Mouse (Mus musculus): ENCODE results near the gene Kcnj6. TPM values are rescaled to one million over a fixed set of nuclear protein-coding genes. Genes with fewer than 3 reads are reported as not detected.
A peak's percentile ranks its signal among the peaks of the same experiment; 100 is the strongest.
"Not testable (repeated sequence)": the region's sequence is repeated elsewhere in the genome, so short reads cannot be mapped to it uniquely, and the experiment has no call there.

The Kcnj6 gene
- polyA plus RNA-seq, 1 experiment, result not detected

DNA sequence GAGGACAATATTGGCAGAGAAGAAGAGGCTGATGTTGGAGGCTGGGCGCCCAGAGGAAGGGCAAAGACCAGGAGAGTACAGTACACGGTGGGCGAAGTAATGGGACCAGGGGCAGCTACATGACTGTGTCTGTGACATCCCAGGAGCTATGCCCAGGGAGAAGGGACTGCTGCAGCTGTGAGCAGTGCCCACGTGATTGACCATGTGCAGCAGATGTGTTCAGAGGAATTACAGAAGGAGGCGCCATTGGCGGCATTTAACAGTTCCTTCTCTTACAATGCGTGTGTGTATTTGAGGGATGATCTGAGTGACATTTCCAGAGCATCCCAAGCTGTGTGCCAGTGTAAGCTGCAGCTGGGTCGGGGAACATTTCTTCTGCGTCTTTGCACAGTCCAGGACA lies 159.6 kb downstream of the Kcnj6 start:
- Histone ChIP-seq H3K27ac (ENCODE audit: control insufficient read depth, insufficient read depth, low read depth, low read length, poor library complexity) (no peak overlapping the region), H3K4me3 (replicated peaks; ENCODE audit: control insufficient read depth, low read depth, low read length) (no peak overlapping the region), H3K4me1 (ENCODE audit: control insufficient read depth, insufficient read depth, low read length) (no peaks in the 10 kb centered on the region)
- no peak for TF ChIP-seq POLR2A (IDR thresholded peaks at IDR 0.05; ENCODE audit: borderline replicate concordance, control insufficient read depth, low read depth, low read length)
- no peak for TF ChIP-seq CTCF (IDR thresholded peaks at IDR 0.05; ENCODE audit: control insufficient read depth, insufficient read depth, low read length)
- WGBS, result 69% methylated on average over 9 of the region's 9 CpGs

DNA sequence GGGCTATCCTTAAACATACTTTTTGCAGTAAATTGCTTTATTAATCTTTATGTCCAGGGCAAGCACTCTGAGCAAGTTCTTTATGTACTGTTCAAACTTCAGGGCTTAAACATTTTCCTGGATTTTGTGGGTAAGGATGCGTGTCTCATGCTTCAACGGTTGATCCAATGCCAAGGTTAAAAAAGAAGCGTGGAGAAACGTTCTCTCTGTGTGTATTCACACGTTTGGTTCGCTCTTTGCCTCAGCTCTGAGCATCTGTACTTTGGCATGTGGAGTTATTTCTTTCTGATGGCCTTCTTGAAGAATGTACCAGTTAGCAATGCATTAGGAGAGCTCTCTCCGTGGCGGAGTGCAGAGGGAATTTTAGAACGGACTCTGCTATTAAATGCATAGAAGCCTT lies 163.0 kb downstream of the Kcnj6 start:
- 83% methylated on average over 9 of the region's 9 CpGs for WGBS
- TF ChIP-seq CTCF (IDR thresholded peaks at IDR 0.05; ENCODE audit: control insufficient read depth, insufficient read depth, low read length) (no peak), POLR2A (IDR thresholded peaks at IDR 0.05; ENCODE audit: borderline replicate concordance, control insufficient read depth, low read depth, low read length) (no peak)
- H3K27ac ChIP-seq (ENCODE audit: control insufficient read depth, insufficient read depth, low read depth, low read length, poor library complexity), result no peak overlapping the region

DNA sequence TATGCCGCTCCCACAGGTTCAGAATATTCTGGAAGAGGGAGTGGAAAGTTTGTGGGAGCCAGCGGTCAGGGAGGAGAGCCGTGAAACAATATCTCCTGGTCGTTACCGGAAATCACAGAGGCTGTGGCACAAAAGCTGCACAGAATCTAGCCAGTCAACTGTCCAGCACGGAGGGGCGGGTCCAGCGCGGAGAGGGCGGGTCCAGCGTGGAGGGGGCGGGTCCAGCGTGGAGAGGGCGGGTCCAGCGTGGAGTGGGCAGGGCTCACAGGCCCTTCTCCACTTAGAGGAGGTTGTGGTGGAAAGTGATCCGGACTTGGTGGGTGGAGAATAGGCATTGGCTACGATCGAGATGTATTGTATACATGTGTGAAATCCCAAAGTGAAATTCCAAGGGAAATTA lies 169.3 kb downstream of the Kcnj6 start:
- 83% methylated on average over 18 of the region's 18 CpGs for WGBS
- TF ChIP-seq CTCF (IDR thresholded peaks at IDR 0.05; ENCODE audit: control insufficient read depth, insufficient read depth, low read length), result no peak

More for the DNA sequence above, 163.0 kb downstream of the Kcnj6 start:
- Histone ChIP-seq H3K4me3 (replicated peaks; ENCODE audit: control insufficient read depth, low read depth, low read length) (no peak overlapping the region), H3K4me1 (ENCODE audit: control insufficient read depth, insufficient read depth, low read length) (no peaks in the 10 kb centered on the region)

DNA sequence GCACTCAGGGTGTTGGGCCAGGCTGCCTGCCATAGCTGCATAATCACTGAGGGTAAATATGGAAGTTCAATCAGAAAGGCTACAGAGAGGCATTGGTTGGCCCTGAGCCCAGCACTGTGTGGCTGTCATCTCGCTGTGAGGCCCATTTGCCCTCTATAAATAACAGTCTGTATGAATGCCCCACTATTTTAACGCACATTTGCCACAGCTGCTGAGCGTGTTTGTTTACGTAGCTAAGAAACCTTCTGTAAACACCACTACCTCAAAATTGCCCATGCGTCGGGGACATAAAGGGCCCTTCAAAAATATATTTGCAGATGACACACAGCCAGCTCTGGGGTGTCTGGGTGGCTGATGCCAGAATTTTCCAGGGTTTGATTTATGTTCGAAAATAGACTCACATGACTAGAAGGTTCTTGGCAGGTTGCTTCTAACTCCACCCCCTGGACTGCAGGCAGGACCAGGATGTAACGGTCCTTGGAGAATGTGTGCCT lies 170.4 kb downstream of the Kcnj6 start:
- TF ChIP-seq CTCF (IDR thresholded peaks at IDR 0.05; ENCODE audit: control insufficient read depth, insufficient read depth, low read length) (no peak), POLR2A (IDR thresholded peaks at IDR 0.05; ENCODE audit: borderline replicate concordance, control insufficient read depth, low read depth, low read length) (no peak)
- Histone ChIP-seq H3K4me3 (replicated peaks; ENCODE audit: control insufficient read depth, low read depth, low read length) (no peak overlapping the region), H3K27ac (ENCODE audit: control insufficient read depth, insufficient read depth, low read depth, low read length, poor library complexity) (no peak overlapping the region), H3K4me1 (ENCODE audit: control insufficient read depth, insufficient read depth, low read length) (no peaks in the 10 kb centered on the region; the same call in 1 of the 2 replicates)
- 70% methylated on average over 8 of the region's 8 CpGs for WGBS

More for the DNA sequence above, 169.3 kb downstream of the Kcnj6 start:
- H3K27ac ChIP-seq (ENCODE audit: control insufficient read depth, insufficient read depth, low read depth, low read length, poor library complexity), result no peak overlapping the region
- H3K4me3 ChIP-seq (replicated peaks; ENCODE audit: control insufficient read depth, low read depth, low read length), result no peak overlapping the region
- no peaks in the 10 kb centered on the region; the same call in 1 of the 2 replicates for H3K4me1 ChIP-seq (ENCODE audit: control insufficient read depth, insufficient read depth, low read length)

DNA sequence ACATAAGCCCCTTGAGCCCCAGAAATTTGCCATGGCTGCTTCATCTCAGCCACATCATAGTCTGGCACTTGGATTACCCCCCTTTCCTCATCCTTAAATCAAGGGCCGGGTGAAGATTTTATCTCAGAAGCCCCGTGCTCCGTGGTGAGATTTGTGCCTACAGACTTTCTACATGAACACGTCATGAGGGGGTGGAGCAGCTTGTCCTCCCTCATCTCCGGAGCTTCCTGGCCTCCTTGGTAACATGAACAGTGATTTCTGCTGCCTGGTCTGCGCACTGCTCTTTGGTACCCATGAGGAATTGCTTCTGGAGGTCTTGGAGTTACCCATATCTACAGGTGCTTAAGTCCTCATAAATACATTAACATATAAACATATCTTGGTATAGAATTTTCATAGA lies 172.2 kb downstream of the Kcnj6 start:
- TF ChIP-seq CTCF (IDR thresholded peaks at IDR 0.05; ENCODE audit: control insufficient read depth, insufficient read depth, low read length) (no peak), POLR2A (IDR thresholded peaks at IDR 0.05; ENCODE audit: borderline replicate concordance, control insufficient read depth, low read depth, low read length) (no peak)
- H3K4me1 ChIP-seq (ENCODE audit: control insufficient read depth, insufficient read depth, low read length), result no peaks in the 10 kb centered on the region; the same call in 1 of the 2 replicates
- no peak overlapping the region for H3K4me3 ChIP-seq (replicated peaks; ENCODE audit: control insufficient read depth, low read depth, low read length)
- WGBS, result 67% methylated on average over 6 of the region's 6 CpGs
- H3K27ac ChIP-seq (ENCODE audit: control insufficient read depth, insufficient read depth, low read depth, low read length, poor library complexity), result no peak overlapping the region

DNA sequence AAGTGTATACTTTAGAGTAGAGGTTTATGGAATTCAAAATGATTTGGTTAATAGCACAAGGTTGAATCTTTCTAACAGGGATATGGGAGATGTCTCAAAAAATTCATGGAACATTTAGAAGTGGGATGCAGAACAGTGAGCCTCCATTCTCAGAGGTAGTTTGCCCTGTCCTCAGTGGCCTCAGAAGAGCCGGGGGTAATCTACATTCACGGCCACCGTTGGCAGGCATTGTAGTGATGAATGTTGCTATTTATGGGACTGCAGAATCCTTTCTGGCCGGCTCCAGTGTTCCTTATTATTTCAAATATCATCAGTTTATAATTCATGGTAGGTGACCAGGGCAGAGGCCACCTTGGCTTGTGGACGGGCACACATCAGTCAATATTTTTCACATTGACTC lies 174.9 kb downstream of the Kcnj6 start:
- WGBS, result 77% methylated on average over 5 of the region's 5 CpGs
- Histone ChIP-seq H3K4me1 (ENCODE audit: control insufficient read depth, insufficient read depth, low read length) (no peaks in the 10 kb centered on the region; the same call in 1 of the 2 replicates), H3K27ac (ENCODE audit: control insufficient read depth, insufficient read depth, low read depth, low read length, poor library complexity) (no peak overlapping the region), H3K4me3 (replicated peaks; ENCODE audit: control insufficient read depth, low read depth, low read length) (no peak overlapping the region)
- TF ChIP-seq POLR2A (IDR thresholded peaks at IDR 0.05; ENCODE audit: borderline replicate concordance, control insufficient read depth, low read depth, low read length), result no peak

DNA sequence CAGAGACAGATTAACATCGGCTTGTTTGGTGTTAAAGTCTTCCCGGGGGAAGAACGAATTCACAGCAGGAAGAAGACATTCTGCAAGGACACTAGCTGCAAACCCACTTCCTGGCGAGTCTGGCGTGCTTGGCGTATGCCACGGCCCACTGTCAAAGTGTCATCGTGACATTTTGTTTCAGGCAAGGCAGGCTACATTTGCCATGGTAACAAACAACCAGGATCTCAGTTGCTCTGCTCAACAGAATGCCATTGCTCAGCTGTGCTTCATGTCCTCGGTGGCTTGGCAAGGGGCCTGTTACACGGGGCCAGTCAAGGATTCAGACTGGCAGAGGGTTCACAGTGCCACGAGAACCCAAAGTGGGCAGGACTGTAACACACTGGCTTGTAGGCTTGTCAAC lies 175.9 kb downstream of the Kcnj6 start:
- H3K4me1 ChIP-seq (ENCODE audit: control insufficient read depth, insufficient read depth, low read length), result no peaks in the 10 kb centered on the region
- no peak overlapping the region for H3K4me3 ChIP-seq (replicated peaks; ENCODE audit: control insufficient read depth, low read depth, low read length)
- WGBS, result 68% methylated on average over 11 of the region's 11 CpGs
- H3K27ac ChIP-seq (ENCODE audit: control insufficient read depth, insufficient read depth, low read depth, low read length, poor library complexity), result no peak overlapping the region
- no peak for TF ChIP-seq POLR2A (IDR thresholded peaks at IDR 0.05; ENCODE audit: borderline replicate concordance, control insufficient read depth, low read depth, low read length)
- no peak for TF ChIP-seq CTCF (IDR thresholded peaks at IDR 0.05; ENCODE audit: control insufficient read depth, insufficient read depth, low read length)

DNA sequence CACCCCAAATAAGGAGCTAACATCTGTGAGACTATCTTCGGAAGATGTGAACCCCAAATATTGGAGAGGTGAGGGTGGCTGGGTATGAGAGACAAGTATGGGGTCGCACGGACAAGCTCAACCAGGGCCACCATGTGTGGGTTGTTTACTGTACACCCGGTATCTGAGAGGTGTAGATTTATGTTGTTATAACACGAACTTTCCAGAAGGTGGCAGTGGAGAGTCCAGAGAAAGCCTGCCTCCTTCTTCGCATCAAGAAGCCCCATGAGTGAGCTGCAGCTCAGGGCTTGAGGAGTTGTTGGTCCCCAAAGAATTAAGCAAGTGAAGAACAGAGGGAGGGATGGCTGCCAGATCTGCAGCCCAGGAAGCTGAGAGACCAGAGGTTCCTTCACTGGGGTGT lies 181.1 kb downstream of the Kcnj6 start:
- TF ChIP-seq CTCF (IDR thresholded peaks at IDR 0.05; ENCODE audit: control insufficient read depth, insufficient read depth, low read length) (peak; percentile 35; the same call in 1 of the 2 replicates), POLR2A (IDR thresholded peaks at IDR 0.05; ENCODE audit: borderline replicate concordance, control insufficient read depth, low read depth, low read length) (no peak)
- H3K27ac ChIP-seq (ENCODE audit: control insufficient read depth, insufficient read depth, low read depth, low read length, poor library complexity), result no peak overlapping the region
- WGBS, result 22% methylated on average over 6 of the region's 6 CpGs
- no peak overlapping the region for H3K4me3 ChIP-seq (replicated peaks; ENCODE audit: control insufficient read depth, low read depth, low read length)
- H3K4me1 ChIP-seq (ENCODE audit: control insufficient read depth, insufficient read depth, low read length), result no peaks in the 10 kb centered on the region

DNA sequence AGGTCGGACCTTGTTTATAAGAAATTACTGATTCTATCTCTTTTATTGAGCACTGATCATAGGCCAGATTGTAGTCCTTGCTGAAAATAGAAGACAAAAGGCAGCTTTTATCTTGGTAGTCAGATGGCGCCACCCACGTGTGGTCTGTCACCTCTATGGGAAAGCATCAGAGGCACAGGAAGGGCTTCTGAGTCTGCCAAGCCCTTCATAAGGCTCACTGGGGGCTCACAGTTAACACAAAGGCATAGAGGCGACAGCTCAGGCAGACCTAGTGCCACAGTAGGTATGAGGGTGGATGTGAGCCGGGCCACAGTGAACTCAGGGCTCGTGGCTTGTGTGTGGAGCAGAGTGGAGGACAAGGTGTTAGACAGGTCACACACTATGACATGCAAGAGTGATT lies 181.6 kb downstream of the Kcnj6 start:
- no peak for TF ChIP-seq CTCF (IDR thresholded peaks at IDR 0.05; ENCODE audit: control insufficient read depth, insufficient read depth, low read length)
- no peak for TF ChIP-seq POLR2A (IDR thresholded peaks at IDR 0.05; ENCODE audit: borderline replicate concordance, control insufficient read depth, low read depth, low read length)
- H3K4me1 ChIP-seq (ENCODE audit: control insufficient read depth, insufficient read depth, low read length), result no peaks in the 10 kb centered on the region
- 75% methylated on average over 6 of the region's 6 CpGs for WGBS
- H3K27ac ChIP-seq (ENCODE audit: control insufficient read depth, insufficient read depth, low read depth, low read length, poor library complexity), result no peak overlapping the region
- H3K4me3 ChIP-seq (replicated peaks; ENCODE audit: control insufficient read depth, low read depth, low read length), result no peak overlapping the region

DNA sequence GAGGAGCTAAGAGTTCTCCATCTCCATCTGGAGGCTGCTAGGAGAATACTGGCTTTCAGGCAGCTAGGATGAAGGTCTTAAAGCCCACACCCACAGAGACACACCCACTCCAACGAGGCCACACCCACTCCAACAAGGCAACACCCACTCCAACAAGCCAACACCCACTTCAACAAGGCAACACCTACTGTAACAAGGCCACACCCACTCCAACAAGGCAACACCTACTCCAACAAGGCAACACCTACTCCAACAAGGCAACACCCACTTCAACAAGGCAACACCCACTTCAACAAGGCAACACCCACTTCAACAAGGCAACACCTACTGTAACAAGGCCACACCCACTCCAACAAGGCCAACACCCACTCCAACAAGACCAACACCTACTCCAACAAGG lies 188.2 kb downstream of the Kcnj6 start:
- not testable (repeated sequence) for H3K4me3 ChIP-seq (replicated peaks; ENCODE audit: control insufficient read depth, low read depth, low read length); H3K27ac ChIP-seq (ENCODE audit: control insufficient read depth, insufficient read depth, low read depth, low read length, poor library complexity); H3K4me1 ChIP-seq (ENCODE audit: control insufficient read depth, insufficient read depth, low read length)
- 18% methylated on average over 1 of the region's 1 CpGs for WGBS
